Mouse (Mus musculus) liver, embryonic 14.5 days (tissue): ENCODE measurements around the gene Mynn. TPM values are rescaled to one million over a fixed set of nuclear protein-coding genes. Genes with fewer than 3 reads are reported as not detected.

Experiments used
- ATAC-seq: fragments of 200-750 bp; cut with Nextera tagmentation; 2 replicates; pipeline ENCODE4 v1.8.0; 2017; ENCODE audit warnings: moderate number of reproducible peaks, mild to moderate bottlenecking, moderate library complexity; ENCODE audit not compliant: insufficient read depth
- DNase-seq, 3 experiments: peaks; one replicate each; pipeline ENCODE4 v3.0.0-alpha.2; 2012 to 2013; ENCODE audit warnings: low read depth in 3 of 3, low spot score in 3 of 3
- H3K27ac ChIP-seq: fragments of 300-500 bp; sonication (generic); 2 replicates; pipeline ENCODE4 v1.5.1; 2014; ENCODE audit warnings: moderate library complexity, mild to moderate bottlenecking, control low read depth, inconsistent platforms
- H3K27me3 ChIP-seq: fragments of 300-500 bp; sonication (generic); 2 replicates; pipeline ENCODE4 v1.6.1; 2014; ENCODE audit warnings: mild to moderate bottlenecking, low read length, moderate library complexity; ENCODE audit not compliant: control insufficient read depth, insufficient read depth
- H3K36me3 ChIP-seq: fragments of 300-500 bp; sonication (generic); replicated peaks from 2 replicates; pipeline ENCODE4 v1.6.1; 2014; ENCODE audit warnings: low read depth; ENCODE audit not compliant: control insufficient read depth, insufficient read depth
- H3K4me1 ChIP-seq, 2 experiments: fragments of 200-500 bp in 1 of 2; fragments of 300-500 bp in 1 of 2; sonication (generic) in 1 of 2; replicated peaks; 2 replicates each; pipeline ENCODE4 v1.6.1; 2012 to 2014; ENCODE audit warnings: antibody characterized with exemption in 1 of 2, inconsistent platforms in 1 of 2, low read length in 1 of 2; ENCODE audit not compliant: control insufficient read depth in 2 of 2, insufficient read depth in 2 of 2
- H3K4me2 ChIP-seq: fragments of 300-500 bp; sonication (generic); 2 replicates; pipeline ENCODE4 v1.6.1; 2014; ENCODE audit warnings: low read depth, mild to moderate bottlenecking, control low read depth, moderate library complexity
- H3K4me3 ChIP-seq, 2 experiments: fragments of 200-500 bp in 1 of 2; fragments of 300-500 bp in 1 of 2; sonication (generic) in 1 of 2; 2 replicates each; pipeline ENCODE4 v1.5.1; 2012 to 2014; ENCODE audit warnings: low read depth in 2 of 2, low read length in 2 of 2, mild to moderate bottlenecking in 2 of 2, control low read depth in 1 of 2, inconsistent platforms in 1 of 2, moderate library complexity in 1 of 2; ENCODE audit not compliant: insufficient read depth in 1 of 2
- H3K9ac ChIP-seq: fragments of 300-500 bp; sonication (generic); replicated peaks from 2 replicates; pipeline ENCODE4 v1.6.1; 2014; ENCODE audit warnings: mild to moderate bottlenecking, control low read depth, moderate library complexity
- H3K9me3 ChIP-seq: fragments of 300-500 bp; sonication (generic); 2 replicates; pipeline ENCODE4 v1.6.1; 2016; ENCODE audit warnings: low read length, mixed read lengths; ENCODE audit not compliant: control insufficient read depth
- CTCF ChIP-seq: IDR thresholded peaks from 2 replicates; pipeline ENCODE4 v1.5.1; 2016; ENCODE audit warnings: antibody characterized with exemption, low read depth, control low read depth
- EP300 ChIP-seq: IDR thresholded peaks from 2 replicates; pipeline ENCODE4 v1.6.1; 2016; ENCODE audit warnings: antibody characterized with exemption, low read depth
- WGBS: fragments of 180-500 bp; shearing (Covaris S2); extraction: QIAGEN DNeasy Blood & Tissue Kit; methylation state at CpG from one replicate; pipeline ENCODE4 v1.1.7; 2014; ENCODE audit not compliant: insufficient replicate concordance; 5-methylcytosine and 5-hydroxymethylcytosine counted together
- polyA plus RNA-seq, 2 experiments: library from polyadenylated mRNA; depleted of rRNA in 1 of 2; stranded (reverse) in 1 of 2; unstranded in 1 of 2; fragments of >200 nt; fragmentation: Nextera tagmentation in 1 of 2; extraction: Ambion mirVana in 1 of 2; gene quantifications; 2 replicates each; pipeline versions ENCODE4 v1.2.1 to v1.2.3; 2012 to 2014

Mynn gene
- polyA plus RNA-seq, 2 experiments, result 5.8 to 10.7 TPM

- Histone ChIP-seq H3K4me2 (no peak overlapping the region), H3K4me3 (no peak overlapping the region), H3K27me3 (no peaks in the 10 kb centered on the region), H3K9ac (no peak overlapping the region), H3K36me3 (no peaks in the 10 kb centered on the region), H3K27ac (no peak overlapping the region), H3K4me1 (peaks cover 0 to 4% of the 10 kb centered on the region in 2 experiments; a peak in 1 of 4 replicates), H3K9me3 (no peaks in the 10 kb centered on the region)
- no peak for ATAC-seq
- no peak for DNase-seq
- TF ChIP-seq CTCF (no peak), EP300 (no peak)
- WGBS, result 61% methylated on average over 6 of the region's 6 CpGs
Measured at GRCm38 (mm10) chr3:30588865-30589264, 13.0 kb upstream of the Mynn start.

DNA sequence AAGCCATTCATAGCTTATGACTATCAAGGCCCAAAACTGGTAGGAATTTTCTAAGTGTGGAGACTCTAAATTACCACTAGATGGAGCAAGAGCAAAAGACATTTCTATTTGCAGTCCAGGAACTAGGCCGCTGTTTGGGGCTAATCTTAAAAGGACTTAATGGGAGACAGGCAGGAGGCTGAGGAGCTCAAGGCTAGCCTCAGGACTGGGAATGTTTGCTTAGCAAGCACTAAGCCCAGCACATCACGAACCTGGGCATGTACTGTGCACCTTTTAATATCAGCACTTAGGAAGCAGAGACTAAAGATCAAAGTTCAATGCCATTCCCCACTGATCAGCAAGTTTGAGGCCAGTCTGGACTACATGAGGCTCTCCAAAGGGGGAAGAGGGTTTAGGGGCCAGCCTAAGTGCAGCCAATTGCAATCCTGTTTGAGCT is 9.4 kb upstream of the Mynn start:
- Histone ChIP-seq H3K4me1 (peaks cover 0 to 4% of the 10 kb centered on the region in 2 experiments; a peak in 1 of 4 replicates), H3K27me3 (no peaks in the 10 kb centered on the region; the same call in 1 of the 2 replicates), H3K9ac (no peak overlapping the region), H3K36me3 (no peaks in the 10 kb centered on the region), H3K4me3 (no peak overlapping the region), H3K4me2 (no peak overlapping the region), H3K27ac (no peak overlapping the region), H3K9me3 (no peaks in the 10 kb centered on the region)
- DNase-seq, result peak in 1 of 3 experiments; percentile 55
- WGBS, result 8% methylated on average over 2 of the region's 2 CpGs
- TF ChIP-seq EP300 (no peak), CTCF (peak; percentile 73)
- no peak for ATAC-seq

GRCm38 (mm10) chr3:30593719-30594485 is 8.0 kb upstream of the Mynn start:
- H3K36me3 ChIP-seq, result no peaks in the 10 kb centered on the region
- no peak overlapping the region for H3K4me3 ChIP-seq
- ATAC-seq (peak; percentile 29; the same call in 1 of the 2 replicates), DNase-seq (no peak)
- WGBS, result 54% methylated on average over 4 of the region's 4 CpGs
- H3K27me3 ChIP-seq, result no peaks in the 10 kb centered on the region; the same call in 1 of the 2 replicates
- H3K9me3 ChIP-seq, result no peaks in the 10 kb centered on the region
- H3K4me2 ChIP-seq, result no peak overlapping the region
- peaks cover 0 to 4% of the 10 kb centered on the region in 2 experiments; a peak in 1 of 4 replicates for H3K4me1 ChIP-seq
- no peak overlapping the region for H3K27ac ChIP-seq
- no peak for TF ChIP-seq EP300
- peak; percentile 32 for TF ChIP-seq CTCF
- H3K9ac ChIP-seq, result no peak overlapping the region

DNA sequence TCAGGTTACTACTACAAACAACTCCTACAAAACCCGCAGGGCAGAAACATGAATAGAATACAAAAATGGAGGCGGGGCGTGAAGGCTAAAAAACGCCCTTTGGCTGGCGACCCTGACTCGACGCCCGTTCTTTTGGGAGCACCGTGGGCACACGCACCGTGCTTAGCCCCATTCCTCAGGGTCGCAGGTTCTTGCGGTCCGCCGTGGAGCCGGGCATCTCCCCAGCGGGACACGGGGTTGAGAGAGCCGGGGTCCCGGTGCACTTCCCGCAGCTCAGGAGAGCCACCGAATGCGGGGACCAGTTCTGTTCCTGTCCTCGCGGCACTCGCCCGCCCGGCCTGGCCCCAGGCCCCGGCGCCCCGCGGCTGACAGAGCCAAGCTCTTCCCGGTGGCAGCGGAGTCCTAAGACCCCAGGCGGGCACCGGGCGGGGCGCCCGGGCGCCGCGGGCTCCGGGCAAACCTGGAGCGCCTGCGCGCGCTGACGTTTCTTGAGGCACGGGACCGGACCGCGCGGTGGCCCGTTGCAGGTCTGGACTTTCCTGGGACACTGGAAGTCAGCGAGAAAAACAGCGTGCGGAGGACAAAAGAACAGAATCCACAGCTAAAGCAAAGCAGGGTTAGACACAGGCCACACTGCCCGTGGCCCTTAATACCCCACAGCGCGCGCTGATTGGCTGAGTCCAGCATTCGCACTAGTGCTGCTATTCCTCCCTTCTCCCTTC is 6.6 kb upstream of the Mynn start:
- Histone ChIP-seq H3K4me2 (peak overlapping the region; percentile 75), H3K27me3 (peaks cover 3% of the 10 kb centered on the region; the same call in 1 of the 2 replicates), H3K9ac (peak overlapping the region; percentile 44), H3K36me3 (no peaks in the 10 kb centered on the region), H3K9me3 (no peaks in the 10 kb centered on the region), H3K4me3 (peak overlapping the region; percentile 57 to 71), H3K4me1 (peaks cover 0 to 7% of the 10 kb centered on the region in 2 experiments; a peak in 3 of 4 replicates), H3K27ac (no peak overlapping the region)
- no peak for DNase-seq
- TF ChIP-seq EP300 (no peak), CTCF (no peak)
- WGBS, result under 1% methylated on average over 62 of the region's 62 CpGs
- ATAC-seq, result peak; percentile 44; the same call in 1 of the 2 replicates

DNA sequence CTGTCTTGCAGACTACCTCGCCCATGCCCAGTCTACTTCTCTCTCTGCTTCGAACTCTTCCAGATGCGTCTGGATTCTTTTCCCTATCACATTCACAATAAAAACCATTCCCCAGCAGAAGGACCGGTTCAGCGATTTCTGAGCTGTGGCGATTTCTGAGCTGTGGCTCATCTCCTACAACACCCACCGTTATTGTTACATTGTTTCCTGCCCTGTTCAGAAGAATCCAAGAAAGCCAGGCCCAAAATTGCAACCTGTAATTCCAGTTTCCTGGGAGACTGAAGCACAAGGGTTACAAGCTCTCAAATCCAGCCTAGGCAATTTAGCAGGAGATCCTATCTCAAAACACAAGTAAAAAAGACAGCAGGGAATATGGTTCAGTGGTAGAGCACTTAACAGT is 4.6 kb upstream of the Mynn start:
- no peak for ATAC-seq
- no peaks in the 10 kb centered on the region for H3K36me3 ChIP-seq
- no peak overlapping the region for H3K9ac ChIP-seq
- TF ChIP-seq EP300 (no peak), CTCF (no peak)
- H3K9me3 ChIP-seq, result no peaks in the 10 kb centered on the region
- no peak for DNase-seq
- no peak overlapping the region for H3K4me2 ChIP-seq
- H3K27me3 ChIP-seq, result peaks cover 3% of the 10 kb centered on the region; the same call in 1 of the 2 replicates
- WGBS, result 80% methylated on average over 7 of the region's 7 CpGs
- H3K27ac ChIP-seq, result no peak overlapping the region
- no peak overlapping the region for H3K4me3 ChIP-seq
- peaks cover 0 to 7% of the 10 kb centered on the region in 2 experiments; a peak in 3 of 4 replicates for H3K4me1 ChIP-seq
